Mouse (Mus musculus) spleen, adult 12 weeks (tissue): ENCODE results near the gene Pla2g4e.
"Not testable (repeated sequence)": the region's sequence is repeated elsewhere in the genome, so short reads cannot be mapped to it uniquely, and the experiment has no call there.

ENCODE experiments used
- DNase-seq: peaks from one replicate; pipeline ENCODE4 v3.0.0; 2022; ENCODE audit warnings: low spot score

Gene Pla2g4e

DNA sequence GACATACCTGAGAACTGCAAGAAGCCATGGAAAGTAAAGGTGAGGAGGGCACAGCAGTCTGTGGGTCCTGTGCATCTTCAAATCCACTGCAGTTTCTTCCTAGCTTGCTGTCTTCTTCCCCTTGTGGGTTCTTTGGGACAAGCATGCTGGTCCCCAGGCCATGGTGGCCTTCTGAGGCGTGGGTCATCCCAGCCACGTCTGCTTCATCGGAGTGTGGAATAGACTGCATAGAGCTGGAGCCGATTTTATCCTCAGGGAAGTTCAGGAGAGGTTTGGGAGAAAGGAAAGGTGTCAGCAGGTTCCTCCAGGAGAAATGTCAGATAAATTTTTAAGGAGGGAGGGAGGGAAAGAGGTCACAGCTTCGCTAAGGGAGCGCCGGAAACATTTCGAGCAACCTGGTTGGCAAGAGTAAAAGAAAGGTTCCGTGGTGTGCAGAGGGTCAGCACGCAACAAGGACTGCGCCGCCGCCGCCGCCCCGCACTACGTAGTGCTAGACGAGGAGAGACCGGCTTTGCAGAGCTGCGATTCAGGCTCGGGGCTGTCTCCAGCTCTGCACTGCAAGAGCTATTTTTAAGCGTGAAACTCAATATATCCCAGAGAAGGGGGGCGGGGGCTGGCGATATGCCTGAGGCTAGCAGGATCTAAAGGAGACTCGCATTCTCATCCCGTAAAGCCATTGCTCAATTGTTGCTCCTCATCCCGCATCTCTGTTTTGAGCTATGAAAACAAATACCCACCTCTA lies at the start of gene Pla2g4e:
Gene Pla2g4e, minus strand, starts transcription at position 657 of the 742 bp plus-strand sequence.
- DNase-seq = no peak

- DNase-seq = no peak
These were observed 46.4 kb upstream of the Pla2g4e start for GRCm38 (mm10) chr2:120291471-120292078.

GRCm38 (mm10) chr2:120288995-120289394 lies 43.9 kb upstream of the Pla2g4e start, which contains the start of gene Pla2g4d:
Pla2g4d (minus strand) TSS chr2:120289197.
- no peak for DNase-seq

- DNase-seq = no peak
These were observed 43.3 kb upstream of the Pla2g4e start for GRCm38 (mm10) chr2:120288401-120288800.

GRCm38 (mm10) chr2:120285639-120286038 lies 40.5 kb upstream of the Pla2g4e start:
- no peak for DNase-seq

DNA sequence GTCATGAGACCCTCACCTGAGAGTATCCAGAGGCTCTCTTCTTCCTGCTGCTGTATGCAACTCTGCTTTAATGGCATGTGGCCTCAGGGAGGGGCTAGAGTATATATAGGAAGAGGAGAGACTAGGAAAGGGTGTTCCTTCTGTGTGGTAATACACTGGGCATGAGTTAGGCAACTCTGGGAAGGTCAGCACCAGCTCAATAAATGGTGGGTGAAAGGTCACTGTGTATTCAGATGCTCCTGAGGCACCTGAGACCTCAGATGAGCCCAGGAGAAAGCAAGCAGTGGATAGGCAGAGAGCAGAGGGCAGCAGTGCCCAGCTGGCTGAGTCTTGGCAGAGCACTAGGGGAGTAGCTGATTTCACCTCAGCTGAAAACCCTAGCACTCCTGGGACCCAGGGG lies 39.6 kb upstream of the Pla2g4e start:
- DNase-seq = no peak

GRCm38 (mm10) chr2:120284094-120284493 lies 39.0 kb upstream of the Pla2g4e start:
- DNase-seq = no peak

DNA sequence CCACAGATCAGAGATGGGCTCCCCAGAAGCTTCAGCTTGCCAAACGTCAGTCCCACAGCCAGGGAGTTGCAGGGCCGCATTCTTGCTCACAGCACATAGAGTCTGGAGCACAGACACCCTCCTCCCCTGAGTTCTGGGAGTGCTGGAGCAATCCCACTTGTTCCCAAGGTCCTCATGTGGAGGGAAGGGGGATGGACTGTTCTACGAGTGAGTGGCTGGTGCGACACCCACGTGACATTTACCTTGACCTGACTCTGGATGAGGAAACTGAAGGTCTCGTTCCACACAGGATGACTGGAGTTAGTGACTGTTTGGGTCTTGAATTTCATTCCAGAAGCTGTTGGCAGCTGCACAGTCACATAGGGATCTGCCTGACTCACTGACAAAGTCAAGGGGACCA lies 38.4 kb upstream of the Pla2g4e start:
- no peak for DNase-seq

- no peak for DNase-seq
These were observed 36.1 kb upstream of the Pla2g4e start for GRCm38 (mm10) chr2:120281221-120281620.

DNA sequence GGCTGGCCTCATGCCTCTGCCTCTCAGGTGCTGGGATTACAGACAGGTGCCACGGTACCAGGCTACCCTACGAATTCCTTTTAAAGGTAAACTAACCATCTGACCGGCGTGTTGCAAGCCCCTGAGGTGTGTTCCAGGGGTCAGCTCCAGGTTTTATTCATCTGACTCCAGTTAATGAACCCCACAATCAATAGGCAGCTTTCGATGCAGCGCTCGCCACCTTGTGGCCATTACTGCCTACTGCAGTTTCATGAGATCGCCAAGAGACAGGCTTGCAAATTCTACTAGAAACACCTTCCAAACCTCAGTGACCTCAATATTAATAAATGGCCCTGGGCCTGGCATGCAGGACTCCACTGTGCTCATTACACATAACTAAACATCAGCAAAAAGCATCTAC lies 34.8 kb upstream of the Pla2g4e start:
- DNase-seq = peak; percentile 30

- no peak for DNase-seq
These were observed 31.8 kb upstream of the Pla2g4e start for GRCm38 (mm10) chr2:120276951-120277350.

DNA sequence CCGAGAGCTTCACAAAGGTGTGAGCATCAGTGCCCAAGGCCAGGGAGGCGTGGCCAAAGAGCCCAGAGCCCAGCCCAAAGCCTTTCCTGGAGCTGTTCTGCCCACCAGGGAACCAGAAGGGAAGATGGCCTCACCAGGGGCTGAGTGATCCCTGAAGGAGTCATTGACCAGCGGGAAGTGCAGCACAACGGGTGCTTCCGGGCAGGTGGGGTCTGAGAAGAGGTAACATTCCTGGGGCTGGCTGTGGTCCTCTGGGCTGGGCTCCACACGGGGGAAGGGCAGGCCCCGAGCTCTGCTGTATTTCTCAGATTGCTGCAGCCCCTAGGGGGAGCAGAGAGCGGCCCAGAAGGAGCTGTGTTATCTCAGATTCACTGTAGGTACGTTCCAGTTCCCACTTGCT lies 23.5 kb upstream of the Pla2g4e start:
- no peak for DNase-seq

GRCm38 (mm10) chr2:120265523-120265922 lies 20.4 kb upstream of the Pla2g4e start:
- no peak for DNase-seq

DNA sequence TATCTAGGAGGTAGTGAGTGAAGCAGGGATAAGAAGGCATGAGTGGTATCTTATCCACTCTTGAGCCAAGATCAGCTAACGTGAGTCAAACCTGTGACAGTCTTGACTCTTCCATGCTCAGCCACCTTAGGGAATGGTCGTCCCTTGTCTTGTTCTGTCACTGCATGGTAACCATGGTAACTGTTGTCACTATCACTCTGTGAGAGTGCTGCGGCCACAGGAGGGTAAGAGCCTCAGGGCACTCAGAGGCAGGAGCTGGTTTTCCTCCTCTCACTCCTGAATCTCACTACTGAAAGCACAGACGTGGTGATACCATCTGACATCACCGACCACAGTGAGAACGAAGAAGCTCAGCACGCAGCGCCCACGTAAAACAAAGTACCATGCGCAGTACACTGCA lies 19.7 kb upstream of the Pla2g4e start:
- no peak for DNase-seq

DNA sequence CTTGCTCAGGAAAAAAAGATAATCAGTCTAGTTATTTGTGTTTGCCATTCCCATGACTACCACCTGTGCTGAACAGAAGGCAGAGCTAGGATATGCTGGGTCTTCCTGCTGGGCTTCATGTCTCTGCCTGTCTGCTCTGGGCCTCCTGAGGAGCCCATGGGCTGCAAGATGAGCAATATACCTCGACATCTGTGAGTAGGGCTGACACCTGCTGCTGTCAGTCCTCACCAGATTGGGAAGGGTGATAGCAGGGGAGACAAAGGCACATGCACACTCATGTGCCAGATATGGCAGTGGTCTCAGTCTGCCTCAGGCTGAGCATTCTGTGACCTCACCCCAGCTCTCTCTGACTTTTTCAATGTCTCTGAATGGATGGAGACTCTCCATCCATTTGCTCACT lies 17.7 kb upstream of the Pla2g4e start:
- no peak for DNase-seq

DNA sequence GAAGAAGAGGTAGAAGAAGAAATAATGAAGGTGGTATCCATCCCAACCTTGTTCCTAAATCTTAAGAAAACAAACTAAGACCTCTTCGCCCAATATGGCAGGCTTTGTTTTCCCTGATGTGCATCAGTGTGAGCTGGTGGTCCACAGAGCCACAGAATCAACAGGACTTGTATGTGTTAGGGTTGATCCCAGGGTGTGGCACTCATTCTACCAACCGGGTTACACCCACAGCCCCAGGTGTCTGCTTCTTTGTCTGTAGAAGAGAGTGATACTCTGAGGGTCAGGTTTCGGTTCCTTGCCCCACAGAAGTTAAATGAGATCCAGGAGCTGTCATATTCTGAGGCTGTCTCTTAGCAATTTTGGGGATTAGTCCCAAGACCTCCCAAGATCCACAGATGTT lies 16.2 kb upstream of the Pla2g4e start:
- no peak for DNase-seq

DNA sequence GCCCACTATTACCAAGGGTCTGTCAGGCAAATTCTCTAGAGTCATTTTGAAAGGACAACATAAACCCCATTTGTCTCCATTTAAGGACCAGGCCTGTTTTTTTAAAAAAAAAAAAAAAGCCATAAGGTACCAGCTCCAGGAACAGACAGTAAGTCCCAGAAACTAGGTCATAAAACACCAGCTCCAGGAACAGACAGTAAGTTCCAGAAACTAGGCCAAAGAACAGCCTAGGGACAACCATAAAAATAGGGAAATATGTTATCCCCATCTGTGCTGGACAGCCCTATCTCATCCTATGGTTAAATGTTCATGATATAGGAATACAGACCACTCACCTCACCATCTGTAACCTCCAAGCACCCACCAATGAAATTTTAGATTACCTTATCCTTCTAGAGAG lies 11.1 kb upstream of the Pla2g4e start:
- DNase-seq = no peak

- no peak for DNase-seq
These were observed 7.5 kb upstream of the Pla2g4e start for GRCm38 (mm10) chr2:120252644-120253043.

DNA sequence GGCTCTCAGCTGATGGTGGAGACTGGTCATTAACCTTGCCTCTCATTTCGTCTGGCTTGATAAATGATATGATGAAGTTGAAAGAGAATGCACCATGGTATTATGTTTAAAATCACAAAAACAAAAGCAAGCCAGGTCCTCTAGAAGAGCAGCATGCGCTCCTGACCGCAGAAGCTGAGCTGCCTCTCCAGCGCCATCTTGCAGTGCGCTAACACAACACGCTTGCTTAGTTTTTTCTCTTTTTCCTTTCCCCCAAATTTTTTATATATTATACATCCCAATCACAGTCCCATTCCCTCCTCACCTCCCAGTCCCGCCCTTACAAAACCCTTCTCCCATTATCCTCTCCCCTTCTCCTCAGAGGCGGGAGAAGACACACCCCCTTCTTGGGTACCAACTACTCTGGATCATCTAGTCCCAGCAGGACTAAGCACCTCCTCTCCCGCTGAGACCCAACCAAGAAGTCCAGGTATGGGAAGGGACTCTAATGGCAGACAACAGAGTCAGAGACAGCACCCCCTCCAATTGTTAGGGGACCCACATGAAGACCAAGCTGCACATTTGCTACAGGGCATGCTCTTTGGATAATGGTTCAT lies 384 bp upstream of the Pla2g4e start:
- DNase-seq = no peak

GRCm38 (mm10) chr2:120243995-120244394 lies 1.1 kb downstream of the Pla2g4e start:
- no peak for DNase-seq

- no peak for DNase-seq
These were observed 2.2 kb downstream of the Pla2g4e start for GRCm38 (mm10) chr2:120242791-120243467.

GRCm38 (mm10) chr2:120238733-120239132 lies 6.4 kb downstream of the Pla2g4e start:
- DNase-seq = not testable (repeated sequence)

DNA sequence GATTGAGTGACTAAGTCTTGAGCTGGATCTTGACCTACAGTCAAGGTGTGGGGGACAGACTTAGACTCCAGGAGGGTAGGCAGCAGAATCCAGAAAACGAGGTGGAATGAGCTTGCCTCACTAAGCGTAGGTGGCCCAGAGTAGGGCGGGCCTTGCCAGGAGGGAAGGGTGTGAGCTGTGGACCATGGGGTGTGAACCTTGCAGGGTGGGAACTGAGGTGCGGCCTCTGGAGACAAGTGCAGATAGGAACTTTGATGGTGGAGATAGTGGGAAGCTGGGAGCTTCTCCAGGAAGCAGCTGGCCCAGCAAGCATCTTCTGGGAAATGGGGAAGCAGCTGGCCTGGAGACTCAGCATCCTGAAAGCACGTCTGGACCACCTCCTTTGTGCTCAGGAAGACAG lies 7.4 kb downstream of the Pla2g4e start:
- no peak for DNase-seq
